Mouse (Mus musculus) gastrocnemius, postnatal 14 days (tissue): Measurements from ENCODE around the gene Stk24. TPM values are rescaled to one million over a fixed set of nuclear protein-coding genes. Genes with fewer than 3 reads are reported as not detected.

Source experiments
- DNase-seq: peaks from one replicate; pipeline ENCODE4 v3.0.0; 2021; ENCODE audit warnings: mixed read lengths
- intact Hi-C: fragments of 180-260 bp; cut with DNase I; formaldehyde crosslinking; loops from one replicate; pipeline ENCODE4 v1.15.1; 2025; ENCODE audit warnings: low total_unique reads
- total RNA-seq, 2 experiments: library from RNA; stranded (reverse); gene quantifications; 2 replicates each; pipeline ENCODE4 v1.2.3; 2021

Stk24 gene
- total RNA-seq, 2 experiments from 2014 or later: 24.7 to 29.7 TPM

DNA sequence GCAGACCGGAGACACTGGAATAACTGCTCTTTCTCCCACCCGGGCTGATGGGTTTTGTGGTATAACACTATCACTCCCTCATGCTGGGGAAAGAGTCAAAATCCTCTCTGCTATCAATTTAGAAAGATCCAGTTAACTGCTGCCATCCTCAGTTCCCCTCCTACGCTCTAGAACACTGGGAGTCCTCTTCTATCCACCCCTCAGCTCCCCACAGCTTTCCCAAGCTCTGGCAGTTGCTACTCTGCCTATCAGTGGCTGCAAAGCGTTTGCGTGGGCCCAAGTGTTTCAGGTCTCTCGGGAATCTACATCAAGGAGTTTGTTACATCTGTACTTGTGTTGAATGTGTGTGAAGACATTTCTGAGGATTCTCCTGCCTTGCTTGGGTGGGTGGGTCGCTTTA is 57.2 kb downstream of the Stk24 start:
- no peak for DNase-seq
- intact Hi-C loops: no loop called here

GRCm38 (mm10) chr14:121322150-121322549 is 57.7 kb downstream of the Stk24 start:
- DNase-seq: no peak
- intact Hi-C loops: no loop called here

- DNase-seq: no peak
- intact Hi-C loops: no loop called here
Observed at GRCm38 (mm10) chr14:121318382-121318781, 61.4 kb downstream of the Stk24 start.

- DNase-seq: no peak
- intact Hi-C loops: no loop called here
Observed at GRCm38 (mm10) chr14:121317312-121317671, 62.5 kb downstream of the Stk24 start.

- intact Hi-C loops: no loop called here
- DNase-seq: no peak
Observed at GRCm38 (mm10) chr14:121316631-121317311, 63.0 kb downstream of the Stk24 start.

- intact Hi-C loops: no loop called here
- DNase-seq: no peak
Observed at GRCm38 (mm10) chr14:121316136-121316535, 63.7 kb downstream of the Stk24 start.

- intact Hi-C loops: no loop called here
- DNase-seq: no peak
Observed at GRCm38 (mm10) chr14:121314934-121315333, 64.9 kb downstream of the Stk24 start.

- DNase-seq: no peak
- intact Hi-C loops: no loop called here
Observed at GRCm38 (mm10) chr14:121313283-121313682, 66.5 kb downstream of the Stk24 start.

- DNase-seq: no peak
- intact Hi-C loops: no loop called here
Observed at GRCm38 (mm10) chr14:121311083-121311482, 68.7 kb downstream of the Stk24 start.

DNA sequence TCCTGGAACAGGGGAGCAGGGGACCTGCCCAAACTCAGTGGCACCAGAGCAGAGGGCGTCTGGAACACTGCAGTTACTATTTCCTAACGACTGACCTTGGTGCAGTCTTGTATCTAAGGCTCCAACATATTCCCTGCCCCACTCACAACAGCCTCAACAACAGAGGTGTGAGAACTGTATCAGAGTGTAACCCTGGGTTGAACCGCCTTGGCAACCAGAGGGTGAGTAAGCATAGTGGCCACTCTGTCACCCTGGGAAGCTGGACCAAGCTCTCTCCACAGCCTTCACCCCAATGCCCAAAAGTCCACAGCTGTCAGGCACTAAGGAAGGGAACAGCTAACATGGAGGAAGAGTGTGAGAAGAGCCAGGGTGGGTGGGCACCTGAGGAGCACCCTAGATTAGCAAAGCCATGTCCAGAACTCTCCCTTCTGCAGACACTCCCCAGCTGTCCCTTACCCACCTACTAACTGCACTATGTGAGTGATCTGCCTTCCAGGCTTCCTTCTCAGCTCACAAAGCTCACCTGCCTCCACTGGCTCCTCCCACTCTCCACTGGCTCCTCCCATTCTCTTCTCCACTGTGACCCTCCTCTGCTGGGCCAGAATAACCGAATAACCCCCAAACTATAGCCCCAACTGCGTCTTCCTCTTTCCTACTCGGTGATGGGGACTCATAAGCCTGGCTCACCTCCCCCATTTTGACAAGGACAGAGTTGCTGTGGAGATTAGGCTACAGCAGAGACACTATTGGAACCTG is 69.3 kb downstream of the Stk24 start:
- DNase-seq: no peak
- intact Hi-C loops: no loop called here

- intact Hi-C loops: loop anchor here (10.0 kb wide), 1 partner anchor 55 kb away; no protein-coding TSS in a partner anchor
Observed at GRCm38 (mm10) chr14:121309909-121310308, 69.9 kb downstream of the Stk24 start.

GRCm38 (mm10) chr14:121305316-121306064 is 74.3 kb downstream of the Stk24 start:
- DNase-seq: no peak
- intact Hi-C loops: loop anchor here (10.0 kb wide), 1 partner anchor 59 kb away; no protein-coding TSS in a partner anchor

More at GRCm38 (mm10) chr14:121309909-121310308, 69.9 kb downstream of the Stk24 start:
- DNase-seq: no peak

- no peak for DNase-seq
Observed at GRCm38 (mm10) chr14:121304523-121304922, 75.3 kb downstream of the Stk24 start.

DNA sequence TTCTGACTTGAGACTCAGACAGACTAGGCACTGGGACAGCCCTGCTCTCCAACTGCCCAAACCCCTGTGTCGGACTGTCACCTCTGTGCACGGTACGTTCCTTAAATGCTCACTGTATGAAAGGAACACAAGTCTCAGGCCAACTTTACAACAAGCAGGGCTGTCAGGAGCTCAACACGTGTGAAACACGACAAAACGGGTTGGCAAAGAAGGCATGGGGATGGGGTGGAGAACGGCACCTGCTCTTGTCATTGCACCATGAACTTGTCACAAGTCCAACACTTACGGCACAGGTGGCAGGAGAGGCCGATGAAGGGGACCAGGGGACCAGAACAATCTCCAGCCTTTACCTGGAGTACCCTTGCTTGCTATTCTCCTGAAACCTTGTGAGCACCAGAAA is 80.7 kb downstream of the Stk24 start:
- DNase-seq: no peak
- intact Hi-C loops: no loop called here

More at GRCm38 (mm10) chr14:121304523-121304922, 75.3 kb downstream of the Stk24 start:
- intact Hi-C loops: loop anchor here (10.0 kb wide), 1 partner anchor 60 kb away; no protein-coding TSS in a partner anchor

DNA sequence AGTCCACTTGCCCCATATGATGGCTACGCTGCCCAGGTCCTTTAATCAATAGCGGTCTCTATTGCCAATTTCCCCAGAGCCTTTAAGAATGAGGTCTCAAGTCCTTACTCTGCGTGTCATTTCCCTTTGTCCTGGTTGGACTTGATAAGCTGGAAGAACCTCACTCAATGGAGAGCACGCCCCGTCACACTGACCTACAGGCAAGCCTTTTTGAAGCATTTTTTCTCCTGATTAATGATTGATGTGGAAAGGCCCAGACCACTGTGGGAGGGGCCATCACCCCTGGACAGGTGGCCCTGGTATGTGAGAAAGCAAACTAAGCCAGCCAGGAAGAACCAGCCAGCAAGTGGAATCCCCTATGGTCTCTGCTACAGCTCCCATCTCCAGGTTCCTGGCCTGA is 81.3 kb downstream of the Stk24 start:
- DNase-seq: no peak
- intact Hi-C loops: no loop called here

- intact Hi-C loops: no loop called here
- DNase-seq: no peak
Observed at GRCm38 (mm10) chr14:121297103-121297502, 82.7 kb downstream of the Stk24 start.

DNA sequence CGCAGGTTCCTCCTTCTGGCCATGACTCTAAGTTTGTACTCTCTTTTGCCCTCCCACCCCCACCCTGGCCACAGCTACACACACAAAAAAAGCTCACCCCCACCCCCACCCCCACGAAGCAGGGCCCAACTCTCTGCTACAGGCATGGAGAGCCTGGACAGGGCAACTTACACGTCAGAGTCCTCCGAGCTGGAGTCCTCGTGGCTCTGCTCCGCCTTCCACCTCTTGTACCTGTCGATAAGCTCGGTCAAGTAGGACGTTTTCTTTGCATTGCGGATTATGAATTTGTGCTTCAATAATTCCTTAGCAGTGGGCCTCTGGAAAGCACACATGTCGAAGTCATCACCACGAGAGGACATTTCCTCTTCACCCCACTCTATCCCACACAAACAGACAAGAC is 85.3 kb downstream of the Stk24 start:
- intact Hi-C loops: no loop called here
- no peak for DNase-seq

GRCm38 (mm10) chr14:121292391-121292790 is 87.4 kb downstream of the Stk24 start:
- no peak for DNase-seq
- intact Hi-C loops: no loop called here

GRCm38 (mm10) chr14:121291881-121292280 is 87.9 kb downstream of the Stk24 start:
- DNase-seq: no peak
- intact Hi-C loops: no loop called here
